Mouse (Mus musculus): ENCODE results near the gene Slc25a39. TPM values are rescaled to one million over a fixed set of nuclear protein-coding genes. Genes with fewer than 3 reads are reported as not detected.

Gene Slc25a39
- polyA plus RNA-seq, 1 experiment, result 1,128 TPM

DNA sequence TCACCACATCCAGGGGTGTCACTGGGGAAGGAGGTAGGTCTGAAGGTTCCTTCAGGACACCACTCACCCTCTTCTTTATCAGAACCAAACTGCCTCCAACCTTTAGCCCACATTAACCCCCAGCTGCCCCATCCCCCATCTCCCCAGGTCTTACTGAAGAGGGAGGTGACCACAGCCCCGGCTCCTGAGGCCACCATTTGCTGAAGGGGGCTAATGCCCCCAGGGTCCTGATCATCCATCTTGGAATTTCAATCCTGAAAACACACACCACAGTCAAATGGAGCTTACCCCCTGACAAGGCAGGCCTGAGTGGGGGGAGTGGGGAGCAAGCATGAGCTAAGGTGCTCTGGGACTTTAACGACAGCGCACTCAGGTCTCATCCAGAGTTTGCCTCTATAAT is 1.3 kb downstream of the Slc25a39 start:
- H3K27me3 ChIP-seq (replicated peaks; ENCODE audit: control insufficient read depth, insufficient read depth, low read length), result no peaks in the 10 kb centered on the region
- DNase-seq, result no peak
- 13% methylated on average over 3 of the region's 3 CpGs for WGBS
- peaks cover 18% of the 10 kb centered on the region for H3K4me1 ChIP-seq (ENCODE audit: control insufficient read depth, insufficient read depth, low read length)
- no peak for TF ChIP-seq POLR2A (IDR thresholded peaks at IDR 0.05; ENCODE audit: low read depth, low read length)
- TF ChIP-seq CTCF (conservative IDR thresholded peaks at IDR 0.05; ENCODE audit: insufficient read depth, insufficient read length, low read depth, low read length), result no peak
- peaks cover 6% of the 10 kb centered on the region for H3K36me3 ChIP-seq (ENCODE audit: control insufficient read depth, insufficient read depth, low read length)
- peak overlapping the region; percentile 96 for H3K27ac ChIP-seq (ENCODE audit: insufficient read depth, low read depth, low read length)
- peak overlapping the region; percentile 81 for H3K4me3 ChIP-seq (ENCODE audit: insufficient read depth, low read depth, low read length)

DNA sequence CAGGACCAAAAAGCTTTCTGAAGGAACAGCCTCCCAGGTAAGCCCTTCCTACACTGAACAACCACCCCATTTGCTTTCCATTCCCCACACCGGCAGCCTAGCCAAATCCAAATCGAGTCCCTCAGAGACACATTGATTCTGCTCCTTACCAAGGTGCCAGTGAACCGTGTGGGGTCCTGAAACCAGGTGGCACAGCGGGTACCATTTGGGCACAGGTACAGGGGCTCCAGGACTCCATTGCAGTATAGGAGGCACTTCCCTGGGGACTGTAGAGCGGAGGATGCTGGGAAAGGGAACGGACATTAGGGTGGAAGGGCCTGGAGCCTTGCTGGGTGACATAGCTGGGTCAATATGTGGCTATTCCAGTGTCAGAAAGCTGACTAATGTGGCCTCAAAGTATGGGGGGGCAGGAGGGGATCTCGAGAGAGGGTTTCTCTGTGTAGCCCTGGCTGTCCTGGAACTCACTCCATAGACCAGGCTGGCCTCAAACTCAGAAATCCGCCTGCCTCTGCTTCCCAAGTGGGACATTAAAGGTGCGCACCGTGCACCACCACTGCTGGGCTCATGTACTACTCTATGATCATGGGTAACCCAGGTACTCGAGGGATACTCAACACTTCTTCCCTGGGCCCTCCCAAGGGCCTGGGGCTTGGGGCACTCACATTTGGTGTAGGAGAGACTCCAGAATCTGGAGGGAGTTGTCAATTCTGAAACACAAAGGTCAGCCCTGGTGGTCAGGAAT is 2.0 kb downstream of the Slc25a39 start:
- Histone ChIP-seq H3K4me3 (ENCODE audit: insufficient read depth, low read depth, low read length) (peak overlapping the region; percentile 81), H3K27ac (ENCODE audit: insufficient read depth, low read depth, low read length) (peak overlapping the region; percentile 96), H3K4me1 (ENCODE audit: control insufficient read depth, insufficient read depth, low read length) (peaks cover 18% of the 10 kb centered on the region), H3K27me3 (replicated peaks; ENCODE audit: control insufficient read depth, insufficient read depth, low read length) (no peaks in the 10 kb centered on the region), H3K36me3 (ENCODE audit: control insufficient read depth, insufficient read depth, low read length) (peaks cover 6% of the 10 kb centered on the region)
- DNase-seq, result no peak
- 76% methylated on average over 11 of the region's 11 CpGs for WGBS
- no peak for TF ChIP-seq CTCF (conservative IDR thresholded peaks at IDR 0.05; ENCODE audit: insufficient read depth, insufficient read length, low read depth, low read length)
- TF ChIP-seq POLR2A (IDR thresholded peaks at IDR 0.05; ENCODE audit: low read depth, low read length), result no peak

DNA sequence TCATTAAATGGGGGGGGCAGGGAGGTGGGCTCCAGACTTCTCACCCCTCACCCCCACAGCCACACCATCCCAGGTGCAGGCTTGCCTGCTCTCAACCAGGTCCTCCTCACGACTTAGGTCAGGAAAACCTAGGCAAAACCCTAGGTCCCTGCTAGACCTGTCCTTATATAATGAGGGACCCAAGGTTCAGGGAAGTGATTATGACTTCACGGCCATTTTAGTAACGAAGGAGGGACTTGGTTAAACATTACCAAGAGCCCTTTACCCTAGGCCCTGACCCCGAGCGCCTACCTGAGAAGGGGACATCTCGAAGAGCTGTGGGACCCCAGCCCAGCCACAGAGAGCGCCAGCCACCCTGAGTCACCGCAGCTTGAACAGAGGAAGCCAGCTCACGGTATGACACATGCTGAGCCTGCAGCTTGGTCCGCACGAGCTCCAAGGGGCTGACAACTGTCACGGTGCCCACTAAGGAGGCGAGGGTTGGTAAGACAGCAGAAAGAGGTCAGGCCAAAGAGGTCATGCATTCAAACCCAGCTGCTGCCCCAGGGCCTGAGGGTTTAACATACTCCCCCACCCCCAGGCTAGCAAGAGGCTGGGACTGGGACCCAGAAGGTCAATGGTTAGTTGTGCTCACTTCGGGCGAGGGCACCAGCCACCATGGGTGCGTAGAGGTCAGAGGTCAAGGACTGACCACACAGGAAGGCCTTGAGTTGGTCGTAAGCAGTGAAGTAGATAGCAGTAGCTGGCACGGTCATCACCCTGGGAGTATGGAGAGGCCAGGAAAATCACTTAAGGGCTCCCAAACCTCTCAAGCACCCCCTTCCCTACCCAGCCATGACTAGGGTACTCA is 3.4 kb downstream of the Slc25a39 start:
- H3K4me1 ChIP-seq (ENCODE audit: control insufficient read depth, insufficient read depth, low read length), result peaks cover 18% of the 10 kb centered on the region
- peaks cover 6% of the 10 kb centered on the region for H3K36me3 ChIP-seq (ENCODE audit: control insufficient read depth, insufficient read depth, low read length)
- no peaks in the 10 kb centered on the region for H3K27me3 ChIP-seq (replicated peaks; ENCODE audit: control insufficient read depth, insufficient read depth, low read length)
- peak; percentile 20 for TF ChIP-seq POLR2A (IDR thresholded peaks at IDR 0.05; ENCODE audit: low read depth, low read length)
- TF ChIP-seq CTCF (conservative IDR thresholded peaks at IDR 0.05; ENCODE audit: insufficient read depth, insufficient read length, low read depth, low read length), result no peak
- H3K4me3 ChIP-seq (ENCODE audit: insufficient read depth, low read depth, low read length), result peak overlapping the region; percentile 16
- peak; percentile 70 for DNase-seq
- H3K27ac ChIP-seq (ENCODE audit: insufficient read depth, low read depth, low read length), result peak overlapping the region; percentile 32
- 41% methylated on average over 18 of the region's 18 CpGs for WGBS

- Histone ChIP-seq H3K4me1 (ENCODE audit: control insufficient read depth, insufficient read depth, low read length) (peaks cover 18% of the 10 kb centered on the region), H3K4me3 (ENCODE audit: insufficient read depth, low read depth, low read length) (no peak overlapping the region), H3K27me3 (replicated peaks; ENCODE audit: control insufficient read depth, insufficient read depth, low read length) (no peaks in the 10 kb centered on the region), H3K27ac (ENCODE audit: insufficient read depth, low read depth, low read length) (peak overlapping the region; percentile 32), H3K36me3 (ENCODE audit: control insufficient read depth, insufficient read depth, low read length) (peaks cover 6% of the 10 kb centered on the region)
- no peak for DNase-seq
- TF ChIP-seq CTCF (conservative IDR thresholded peaks at IDR 0.05; ENCODE audit: insufficient read depth, insufficient read length, low read depth, low read length) (no peak), POLR2A (IDR thresholded peaks at IDR 0.05; ENCODE audit: low read depth, low read length) (no peak)
- WGBS, result 82% methylated on average over 11 of the region's 11 CpGs
Measured at GRCm38 (mm10) chr11:102403657-102404056, 4.1 kb downstream of the Slc25a39 start.

DNA sequence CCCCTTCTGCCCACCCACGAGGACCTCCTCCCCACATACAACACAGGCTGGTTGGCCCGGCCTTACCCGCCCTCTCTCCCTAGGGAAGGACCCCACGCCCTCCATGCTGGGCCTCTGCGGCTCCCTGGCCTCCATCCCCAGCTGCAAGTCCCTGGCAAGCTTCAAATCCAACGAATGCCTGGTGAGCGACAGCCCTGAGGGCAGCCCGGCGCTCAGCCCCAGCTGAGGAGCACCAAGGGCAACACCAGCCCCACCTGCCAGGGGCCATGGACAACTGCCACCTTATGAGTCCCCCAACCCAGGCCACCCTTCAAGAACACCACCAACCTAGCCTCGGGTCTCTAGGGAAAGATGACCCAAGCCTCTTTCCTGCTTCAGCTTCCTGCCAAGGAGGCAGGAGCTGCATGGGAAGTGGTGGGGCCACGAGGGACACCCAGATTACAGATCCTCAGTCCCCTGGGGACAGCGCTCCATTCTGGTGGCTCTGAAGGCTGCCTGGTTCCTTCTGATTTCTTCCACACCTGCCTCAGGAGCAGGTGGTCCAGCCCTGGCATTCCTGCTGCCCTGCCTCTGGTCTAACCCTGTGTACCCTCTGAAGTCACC is 5.7 kb downstream of the Slc25a39 start:
- no peak for DNase-seq

GRCm38 (mm10) chr11:102400513-102401084 is 7.1 kb downstream of the Slc25a39 start:
- Histone ChIP-seq H3K4me1 (ENCODE audit: control insufficient read depth, insufficient read depth, low read length) (peaks cover 17% of the 10 kb centered on the region), H3K4me3 (ENCODE audit: insufficient read depth, low read depth, low read length) (no peak overlapping the region), H3K36me3 (ENCODE audit: control insufficient read depth, insufficient read depth, low read length) (peaks cover 6% of the 10 kb centered on the region), H3K27ac (ENCODE audit: insufficient read depth, low read depth, low read length) (no peak overlapping the region), H3K27me3 (replicated peaks; ENCODE audit: control insufficient read depth, insufficient read depth, low read length) (no peaks in the 10 kb centered on the region)
- TF ChIP-seq CTCF (conservative IDR thresholded peaks at IDR 0.05; ENCODE audit: insufficient read depth, insufficient read length, low read depth, low read length), result no peak
- no peak for TF ChIP-seq POLR2A (IDR thresholded peaks at IDR 0.05; ENCODE audit: low read depth, low read length)
- DNase-seq, result no peak
- 35% methylated on average over 12 of the region's 12 CpGs for WGBS

More for the DNA sequence above, 5.7 kb downstream of the Slc25a39 start:
- 65% methylated on average over 12 of the region's 12 CpGs for WGBS
- no peak overlapping the region for H3K27ac ChIP-seq (ENCODE audit: insufficient read depth, low read depth, low read length)
- no peaks in the 10 kb centered on the region for H3K27me3 ChIP-seq (replicated peaks; ENCODE audit: control insufficient read depth, insufficient read depth, low read length)
- peaks cover 18% of the 10 kb centered on the region for H3K4me1 ChIP-seq (ENCODE audit: control insufficient read depth, insufficient read depth, low read length)
- H3K36me3 ChIP-seq (ENCODE audit: control insufficient read depth, insufficient read depth, low read length), result peaks cover 6% of the 10 kb centered on the region
- H3K4me3 ChIP-seq (ENCODE audit: insufficient read depth, low read depth, low read length), result no peak overlapping the region
- TF ChIP-seq CTCF (conservative IDR thresholded peaks at IDR 0.05; ENCODE audit: insufficient read depth, insufficient read length, low read depth, low read length), result no peak
- TF ChIP-seq POLR2A (IDR thresholded peaks at IDR 0.05; ENCODE audit: low read depth, low read length), result no peak

Measured in kidney, adult 2 months (tissue).